Mouse (Mus musculus) heart, embryonic 10.5 days (tissue): Measurements from ENCODE around the gene Gpatch1. TPM values are rescaled to one million over a fixed set of nuclear protein-coding genes. Genes with fewer than 3 reads are reported as not detected.

Source experiments
- DNase-seq: peaks from one replicate; pipeline ENCODE4 v3.0.0-alpha.2; 2017; ENCODE audit warnings: low spot score
- H3K27ac ChIP-seq: fragments of 300-500 bp; sonication (generic); 2 replicates; pipeline ENCODE4 v1.5.1; 2016; ENCODE audit warnings: mild to moderate bottlenecking
- H3K27me3 ChIP-seq: fragments of 300-500 bp; sonication (generic); 2 replicates; pipeline ENCODE4 v1.6.1; 2016; ENCODE audit warnings: mild to moderate bottlenecking; ENCODE audit not compliant: poor library complexity, insufficient read depth, severe bottlenecking
- H3K36me3 ChIP-seq: fragments of 300-500 bp; sonication (generic); 2 replicates; pipeline ENCODE4 v1.6.1; 2016; ENCODE audit warnings: mild to moderate bottlenecking, moderate library complexity
- H3K4me1 ChIP-seq: fragments of 300-500 bp; sonication (generic); 2 replicates; pipeline ENCODE4 v1.6.1; 2016; ENCODE audit warnings: mild to moderate bottlenecking
- H3K4me3 ChIP-seq: fragments of 300-500 bp; sonication (generic); 2 replicates; pipeline ENCODE4 v1.5.1; 2016; ENCODE audit warnings: mild to moderate bottlenecking, moderate library complexity
- H3K9me3 ChIP-seq: fragments of 300-500 bp; sonication (generic); 2 replicates; pipeline ENCODE4 v1.6.1; 2016; ENCODE audit warnings: mild to moderate bottlenecking, moderate library complexity
- WGBS: fragments of 180-500 bp; shearing (Covaris S2); methylation state at CpG from one replicate; pipeline ENCODE4 v1.1.7; 2016; 5-methylcytosine and 5-hydroxymethylcytosine counted together
- polyA plus RNA-seq: library from polyadenylated mRNA; unstranded; fragments of >200 nt; fragmentation: Nextera tagmentation; extraction: Ambion mirVana; gene quantifications from 2 replicates; pipeline ENCODE4 v1.2.1, GENCODE M21; 2016

Gpatch1 gene
- polyA plus RNA-seq, 1 experiment from 2014 or later: 15.3 TPM

DNA sequence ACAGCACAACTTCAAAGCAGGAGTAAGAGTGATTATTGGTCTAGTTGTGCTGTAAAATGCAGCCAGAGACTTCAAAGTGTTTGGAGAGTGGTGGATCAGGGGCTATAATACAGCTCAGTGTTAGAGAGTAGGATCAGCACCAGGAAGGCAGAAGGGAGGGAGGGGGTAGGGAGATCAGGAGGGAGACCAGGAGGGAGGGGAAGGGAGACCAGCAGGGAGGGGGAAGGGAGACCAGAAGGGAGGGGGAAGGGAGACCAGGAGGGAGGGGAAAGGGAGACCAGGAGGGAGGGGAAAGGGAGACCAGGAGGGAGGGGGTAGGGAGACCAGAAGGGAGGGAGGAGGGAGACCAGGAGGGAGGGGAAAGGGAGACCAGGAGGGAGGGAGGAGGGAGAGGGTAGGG, 4.1 kb downstream of the Gpatch1 start:
- DNase-seq: no peak
- Histone ChIP-seq H3K4me1 (peaks cover 15% of the 10 kb centered on the region), H3K9me3 (no peaks in the 10 kb centered on the region), H3K27me3 (no peaks in the 10 kb centered on the region), H3K27ac (no peak overlapping the region), H3K4me3 (no peak overlapping the region), H3K36me3 (peaks cover 10% of the 10 kb centered on the region; the same call in 1 of the 2 replicates)

DNA sequence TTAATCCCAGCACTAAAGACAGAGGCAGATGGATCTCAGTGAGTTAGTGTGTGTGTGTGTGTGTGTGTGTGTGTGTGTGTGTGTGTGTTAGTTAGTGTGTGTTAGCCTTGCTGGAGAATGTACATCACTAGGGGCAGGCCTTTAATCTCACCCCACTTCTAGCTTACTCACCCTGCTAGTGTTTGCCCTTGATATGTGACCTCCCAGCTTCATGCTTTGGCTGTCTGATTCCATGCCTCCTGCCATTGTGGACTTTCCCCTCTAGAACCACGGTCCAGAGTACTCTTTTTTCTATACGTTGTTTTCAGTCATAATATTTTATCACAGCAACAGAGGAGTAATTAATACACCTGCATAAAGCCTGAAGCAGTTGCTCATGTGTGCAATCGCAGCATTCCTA, 7.0 kb downstream of the Gpatch1 start:
- no peaks in the 10 kb centered on the region for H3K9me3 ChIP-seq
- H3K4me3 ChIP-seq: no peak overlapping the region
- H3K4me1 ChIP-seq: peaks cover 6% of the 10 kb centered on the region; the same call in 1 of the 2 replicates
- DNase-seq: no peak
- peaks cover 35% of the 10 kb centered on the region for H3K36me3 ChIP-seq
- H3K27me3 ChIP-seq: no peaks in the 10 kb centered on the region
- WGBS: 84% methylated on average over 3 of the region's 3 CpGs
- H3K27ac ChIP-seq: no peak overlapping the region

- Histone ChIP-seq H3K9me3 (no peaks in the 10 kb centered on the region), H3K4me3 (no peak overlapping the region), H3K36me3 (peaks cover 85% of the 10 kb centered on the region), H3K27me3 (no peaks in the 10 kb centered on the region), H3K4me1 (no peaks in the 10 kb centered on the region), H3K27ac (no peak overlapping the region)
- no peak for DNase-seq
Observed at GRCm38 (mm10) chr7:35300792-35301191, 17.4 kb downstream of the Gpatch1 start.

GRCm38 (mm10) chr7:35299656-35300055, 18.6 kb downstream of the Gpatch1 start:
- WGBS: 74% methylated on average over 8 of the region's 8 CpGs

DNA sequence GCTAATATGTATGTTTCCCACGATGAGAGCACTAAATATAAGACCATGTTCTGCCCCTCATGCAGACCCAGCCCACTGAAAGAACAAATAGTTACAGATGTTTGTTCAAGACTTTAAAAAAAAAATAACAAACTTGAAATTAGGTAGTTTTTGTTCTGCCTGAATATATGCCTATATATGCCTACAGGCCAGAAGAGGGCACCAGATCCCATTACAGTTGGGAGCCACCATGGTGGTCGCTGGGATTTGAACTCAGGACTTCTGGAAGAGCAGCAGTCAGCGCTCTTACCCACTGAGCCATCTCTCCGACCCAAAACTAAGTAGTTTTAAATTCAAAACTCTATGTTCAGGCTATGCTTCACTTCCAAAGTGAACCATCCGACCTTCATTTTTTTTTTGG, 20.4 kb downstream of the Gpatch1 start:
- DNase-seq: no peak
- H3K27me3 ChIP-seq: no peaks in the 10 kb centered on the region
- no peak overlapping the region for H3K27ac ChIP-seq
- 88% methylated on average over 5 of the region's 5 CpGs for WGBS
- H3K4me3 ChIP-seq: no peak overlapping the region
- H3K4me1 ChIP-seq: no peaks in the 10 kb centered on the region
- H3K9me3 ChIP-seq: no peaks in the 10 kb centered on the region
- H3K36me3 ChIP-seq: peaks cover 85% of the 10 kb centered on the region

More at GRCm38 (mm10) chr7:35299656-35300055, 18.6 kb downstream of the Gpatch1 start:
- Histone ChIP-seq H3K4me1 (no peaks in the 10 kb centered on the region), H3K4me3 (no peak overlapping the region), H3K27me3 (no peaks in the 10 kb centered on the region), H3K36me3 (peaks cover 85% of the 10 kb centered on the region), H3K27ac (no peak overlapping the region), H3K9me3 (no peaks in the 10 kb centered on the region)
- DNase-seq: no peak

GRCm38 (mm10) chr7:35295631-35296030, 22.6 kb downstream of the Gpatch1 start:
- no peaks in the 10 kb centered on the region for H3K27me3 ChIP-seq
- no peak overlapping the region for H3K27ac ChIP-seq
- 90% methylated on average over 2 of the region's 2 CpGs for WGBS
- H3K4me3 ChIP-seq: no peak overlapping the region
- DNase-seq: no peak
- peaks cover 86% of the 10 kb centered on the region for H3K36me3 ChIP-seq
- no peaks in the 10 kb centered on the region for H3K9me3 ChIP-seq
- H3K4me1 ChIP-seq: no peaks in the 10 kb centered on the region

- no peak overlapping the region for H3K4me3 ChIP-seq
- H3K36me3 ChIP-seq: peaks cover 92% of the 10 kb centered on the region
- H3K27me3 ChIP-seq: no peaks in the 10 kb centered on the region
- 87% methylated on average over 13 of the region's 13 CpGs for WGBS
- H3K4me1 ChIP-seq: no peaks in the 10 kb centered on the region
- no peaks in the 10 kb centered on the region for H3K9me3 ChIP-seq
- H3K27ac ChIP-seq: no peak overlapping the region
- DNase-seq: no peak
Observed at GRCm38 (mm10) chr7:35293464-35293863, 24.8 kb downstream of the Gpatch1 start.

DNA sequence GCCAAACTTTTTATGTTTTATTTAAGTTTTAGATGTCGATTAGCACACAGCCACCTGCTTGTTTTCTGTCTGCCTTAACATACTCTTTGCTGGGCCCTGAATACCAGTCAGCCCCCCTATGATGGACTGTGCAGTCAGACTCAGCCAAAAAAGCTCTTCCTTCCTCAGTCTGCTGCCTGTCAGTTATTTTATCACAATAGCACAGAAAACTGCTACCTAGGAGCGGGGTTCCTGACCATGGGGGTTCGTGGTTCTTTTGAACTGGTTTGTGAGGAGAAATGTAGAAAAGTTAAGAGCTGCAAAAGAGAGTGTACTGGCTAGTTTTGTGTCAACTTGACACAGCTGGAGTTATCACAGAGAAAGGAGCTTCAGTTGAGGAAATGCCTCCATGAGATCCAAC, 39.3 kb downstream of the Gpatch1 start:
- Histone ChIP-seq H3K27me3 (no peaks in the 10 kb centered on the region), H3K4me1 (no peaks in the 10 kb centered on the region), H3K27ac (no peak overlapping the region), H3K36me3 (peaks cover 90% of the 10 kb centered on the region), H3K4me3 (no peak overlapping the region), H3K9me3 (peaks cover 28% of the 10 kb centered on the region)
- 85% methylated on average over 3 of the region's 3 CpGs for WGBS
- DNase-seq: no peak

DNA sequence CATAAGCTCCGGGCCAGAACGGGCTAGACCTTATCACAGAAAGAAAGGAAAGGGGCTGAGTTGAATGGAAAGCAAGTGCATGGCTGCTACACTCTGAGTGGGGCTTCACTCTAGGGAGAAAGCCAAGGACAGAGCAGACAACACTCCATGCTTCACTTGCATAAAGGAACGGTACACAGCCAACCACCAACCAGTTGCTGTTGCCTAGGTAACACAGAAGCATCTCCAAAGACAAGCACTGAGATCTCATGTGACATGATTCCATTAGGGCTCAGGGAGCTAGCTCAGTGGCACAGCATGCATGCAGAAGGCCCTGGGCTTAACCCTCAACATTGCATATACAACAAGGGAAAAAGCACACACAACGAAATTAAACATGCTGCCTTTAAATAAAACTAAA, 40.8 kb downstream of the Gpatch1 start:
- DNase-seq: no peak
- no peak overlapping the region for H3K27ac ChIP-seq
- H3K4me1 ChIP-seq: no peaks in the 10 kb centered on the region
- peaks cover 28% of the 10 kb centered on the region for H3K9me3 ChIP-seq
- WGBS: 89% methylated on average over 4 of the region's 4 CpGs
- peaks cover 76% of the 10 kb centered on the region for H3K36me3 ChIP-seq
- H3K27me3 ChIP-seq: no peaks in the 10 kb centered on the region
- no peak overlapping the region for H3K4me3 ChIP-seq

DNA sequence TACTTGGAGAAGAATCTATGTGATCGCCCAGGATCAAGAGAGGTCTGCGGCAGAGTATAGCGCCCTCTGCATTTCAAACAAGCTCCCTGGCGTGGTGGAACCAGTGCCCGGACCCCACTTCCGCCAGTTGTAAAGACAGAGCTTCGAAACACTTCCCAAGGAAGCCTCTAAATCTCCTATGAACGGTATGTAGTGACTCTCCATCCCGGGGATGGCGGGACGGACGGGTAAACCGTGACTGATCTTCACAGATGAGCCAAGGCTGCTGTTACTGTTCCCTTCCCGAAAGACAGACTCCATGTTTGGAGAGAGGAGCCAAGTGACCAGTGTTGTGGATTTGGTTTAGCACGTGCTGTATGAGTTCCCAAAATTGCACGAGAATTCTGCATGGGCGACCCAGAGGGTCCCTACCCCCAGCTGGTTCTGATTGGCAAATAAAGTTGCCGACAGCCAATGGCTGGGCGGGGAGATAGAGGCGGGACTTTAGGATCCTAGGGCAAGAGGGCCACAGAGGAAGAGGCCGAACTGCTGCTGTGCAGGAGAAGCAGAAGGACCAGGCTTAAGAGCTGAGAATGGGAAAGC, 48.7 kb downstream of the Gpatch1 start:
- Histone ChIP-seq H3K4me1 (peaks cover 6% of the 10 kb centered on the region), H3K27ac (peak overlapping the region; percentile 79), H3K4me3 (peak overlapping the region; percentile 60), H3K36me3 (peaks cover 4% of the 10 kb centered on the region; the same call in 1 of the 2 replicates), H3K27me3 (peaks cover 6% of the 10 kb centered on the region), H3K9me3 (peaks cover 4% of the 10 kb centered on the region; the same call in 1 of the 2 replicates)
- peak; percentile 84 for DNase-seq
- whole genome bisulfite sequencing: 5% methylated on average over 21 of the region's 21 CpGs

- no peak overlapping the region for H3K4me3 ChIP-seq
- H3K9me3 ChIP-seq: no peaks in the 10 kb centered on the region
- peaks cover 6% of the 10 kb centered on the region for H3K27me3 ChIP-seq
- peaks cover 6% of the 10 kb centered on the region for H3K4me1 ChIP-seq
- WGBS: 71% methylated on average over 5 of the region's 5 CpGs
- DNase-seq: no peak
- H3K27ac ChIP-seq: no peak overlapping the region
- no peaks in the 10 kb centered on the region for H3K36me3 ChIP-seq
Observed at GRCm38 (mm10) chr7:35267841-35268240, 50.4 kb downstream of the Gpatch1 start.

DNA sequence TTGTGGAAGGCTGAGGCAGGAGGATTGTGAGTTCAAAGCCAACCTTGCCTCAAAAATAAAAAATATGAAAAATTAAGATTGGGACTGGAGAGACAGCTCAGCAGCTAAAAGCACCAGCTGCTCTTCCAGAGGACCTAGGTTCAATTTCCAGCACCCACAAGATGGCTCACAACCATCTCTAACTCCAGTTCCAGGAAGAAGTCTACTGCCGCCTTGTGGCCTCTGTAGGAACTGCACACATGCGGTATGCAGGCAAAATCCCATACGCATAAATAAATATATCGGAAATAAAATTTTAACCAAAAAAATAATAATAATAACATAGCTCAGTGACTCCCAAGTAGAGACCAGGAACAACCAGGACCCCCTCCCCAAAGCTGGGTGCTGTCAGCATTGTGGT, 51.6 kb downstream of the Gpatch1 start:
- H3K27ac ChIP-seq: no peak overlapping the region
- no peak for DNase-seq
- H3K9me3 ChIP-seq: no peaks in the 10 kb centered on the region
- WGBS: 63% methylated on average over 4 of the region's 4 CpGs
- no peaks in the 10 kb centered on the region for H3K36me3 ChIP-seq
- peaks cover 6% of the 10 kb centered on the region for H3K27me3 ChIP-seq
- no peak overlapping the region for H3K4me3 ChIP-seq
- peaks cover 6% of the 10 kb centered on the region for H3K4me1 ChIP-seq

- DNase-seq: no peak
- H3K4me3 ChIP-seq: no peak overlapping the region
- H3K9me3 ChIP-seq: no peaks in the 10 kb centered on the region
- WGBS: 6% methylated on average over 7 of the region's 7 CpGs
- H3K27me3 ChIP-seq: peaks cover 6% of the 10 kb centered on the region
- H3K4me1 ChIP-seq: peaks cover 6% of the 10 kb centered on the region
- H3K36me3 ChIP-seq: no peaks in the 10 kb centered on the region
- no peak overlapping the region for H3K27ac ChIP-seq
Observed at GRCm38 (mm10) chr7:35264746-35265145, 53.5 kb downstream of the Gpatch1 start.
